In the genomic region with DNA sequence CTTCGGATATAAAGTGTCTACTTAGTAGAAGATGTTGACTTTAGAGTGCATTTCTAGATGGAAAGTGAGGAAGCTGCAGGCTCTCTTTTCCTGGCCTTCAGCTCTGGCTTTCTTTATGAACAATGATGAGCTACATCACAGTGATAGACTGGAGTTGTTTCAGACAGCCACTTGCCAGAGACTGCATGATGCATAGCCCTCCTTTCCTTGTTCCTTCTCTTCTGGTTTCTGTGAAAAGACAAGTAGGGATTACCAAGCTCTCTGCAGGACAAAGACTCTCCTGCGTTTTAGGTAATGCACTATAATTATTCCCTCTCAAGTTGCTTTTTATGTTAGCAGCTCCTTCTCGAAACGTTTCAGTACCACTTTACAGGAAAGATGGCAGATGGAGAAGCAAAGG, we compare ENCODE assay signal across 26 mouse cellular contexts.
A peak's percentile ranks its signal among the peaks of the same experiment; 100 is the strongest.
DNase-seq lines count a peak whose midpoint lies in the region; ATAC-seq and TF ChIP-seq lines count a peak whose summit lies in the region.
"Had no signal": no experiment of that assay in that cellular context is flagged by ENCODE, and none has a peak within 500 bp of the region (broad histone marks: within the 10 kb centered on the region; RNA-seq: fewer than 3 reads in every experiment).

No protein-coding gene starts in this region.

- 0 out of 2 replicates have a peak, but pooled peaks have one; percentile 49 for ATAC-seq in forebrain, embryonic 12.5 days (ENCODE audit: low FRiP score)
- no peak for ATAC-seq in forebrain, embryonic 16.5 days
- 0 out of 2 replicates have a peak, but pooled peaks have one; percentile 17 for ATAC-seq in midbrain, embryonic 16.5 days
- no peak; the same call in 1 of the 2 replicates for ATAC-seq in midbrain, embryonic 15.5 days (replicated peaks)
- ATAC-seq in forebrain, embryonic 15.5 days (replicated peaks) = 0 out of 2 replicates have a peak, but pooled peaks have one; percentile 11
- ATAC-seq: intestine, postnatal 0 days; liver, embryonic 12.5 days; liver, postnatal 0 days had no signal

- no peaks in the 10 kb centered on the region for H3K36me3 ChIP-seq in forebrain, embryonic 12.5 days (replicated peaks)
- no peaks in the 10 kb centered on the region for H3K36me3 ChIP-seq in forebrain, embryonic 16.5 days (ENCODE audit: control insufficient read depth, insufficient read depth)
- no peaks in the 10 kb centered on the region for H3K36me3 ChIP-seq in midbrain, embryonic 16.5 days (ENCODE audit: control insufficient read depth, insufficient read depth, low read length)
- H3K36me3 ChIP-seq in midbrain, embryonic 15.5 days (replicated peaks) = no peaks in the 10 kb centered on the region
- no peaks in the 10 kb centered on the region for H3K36me3 ChIP-seq in forebrain, embryonic 15.5 days
- H3K36me3 ChIP-seq: embryonic facial prominence, embryonic 12.5 days; hindbrain, embryonic 13.5 days; liver, embryonic 12.5 days had no signal

- no peak overlapping the region for H3K4me2 ChIP-seq in forebrain, embryonic 12.5 days
- H3K4me2 ChIP-seq in forebrain, embryonic 16.5 days (ENCODE audit: low read length) = no peak overlapping the region; the same call in 1 of the 2 replicates
- no peak overlapping the region for H3K4me2 ChIP-seq in midbrain, embryonic 16.5 days (ENCODE audit: low read length)
- H3K4me2 ChIP-seq in midbrain, embryonic 15.5 days = no peak overlapping the region
- H3K4me2 ChIP-seq in forebrain, embryonic 15.5 days (replicated peaks) = no peak overlapping the region
- H3K4me2 ChIP-seq: embryonic facial prominence, embryonic 12.5 days; heart, embryonic 11.5 days; hindbrain, embryonic 13.5 days; liver, embryonic 12.5 days had no signal

- no peak overlapping the region; the same call in 1 of the 2 replicates for H3K27ac ChIP-seq in forebrain, embryonic 12.5 days
- H3K27ac ChIP-seq in forebrain, embryonic 16.5 days (ENCODE audit: low read length) = no peak overlapping the region
- peak overlapping the region; percentile 57; the same call in 1 of the 2 replicates for H3K27ac ChIP-seq in layer of hippocampus, adult 2 months
- H3K27ac ChIP-seq in midbrain, embryonic 16.5 days (ENCODE audit: low read length) = no peak overlapping the region; the same call in 1 of the 2 replicates
- no peak overlapping the region for H3K27ac ChIP-seq in midbrain, embryonic 15.5 days
- H3K27ac ChIP-seq in forebrain, embryonic 15.5 days (replicated peaks) = peak overlapping the region; percentile 37; the same call in 1 of the 2 replicates
- H3K27ac ChIP-seq: embryonic facial prominence, embryonic 12.5 days; hindbrain, embryonic 13.5 days; liver, embryonic 12.5 days had no signal

- no peak for DNase-seq in layer of hippocampus, adult 2 months (ENCODE audit: low spot score in 2 of 2)
- no peak for DNase-seq in layer of hippocampus, adult 11-12 months (ENCODE audit: low spot score)
- no peak for DNase-seq in MN1 (ENCODE audit: low spot score)
- DNase-seq: adrenal gland, postnatal 14 days; cerebellum, adult 2 months; cerebellum, postnatal 25 days; gastrocnemius, postnatal 25 days; heart, adult 11 months; heart, postnatal 36 days; kidney, adult 9 months; kidney, postnatal 14 days; left cerebral cortex, postnatal 4 days; liver, postnatal 0 days; lung, postnatal 36 days; retina, postnatal 1 day; thymus, postnatal 4 days had no signal

- 35% methylated on average over 4 of the region's 4 CpGs for WGBS in forebrain, embryonic 12.5 days
- WGBS in forebrain, embryonic 16.5 days = 26% methylated on average over 4 of the region's 4 CpGs
- 29% methylated on average over 4 of the region's 4 CpGs for WGBS in midbrain, embryonic 16.5 days
- 35% methylated on average over 4 of the region's 4 CpGs for WGBS in midbrain, embryonic 15.5 days
- 23% methylated on average over 4 of the region's 4 CpGs for WGBS in forebrain, embryonic 15.5 days

- H3K4me1 ChIP-seq in forebrain, embryonic 12.5 days = peaks cover 13% of the 10 kb centered on the region
- H3K4me1 ChIP-seq in forebrain, embryonic 16.5 days (replicated peaks; ENCODE audit: control insufficient read depth, insufficient read depth, low read length) = peaks cover 11% of the 10 kb centered on the region
- H3K4me1 ChIP-seq in midbrain, embryonic 16.5 days (ENCODE audit: control insufficient read depth, insufficient read depth, low read length) = peaks cover 7% of the 10 kb centered on the region; the same call in 1 of the 2 replicates
- H3K4me1 ChIP-seq in midbrain, embryonic 15.5 days = 0 out of 2 replicates have a peak, but pooled peaks cover 7% of the 10 kb centered on the region
- H3K4me1 ChIP-seq in forebrain, embryonic 15.5 days = peaks cover 8% of the 10 kb centered on the region
- H3K4me1 ChIP-seq: liver, embryonic 12.5 days had no signal

- no peak overlapping the region for H3K4me3 ChIP-seq in forebrain, embryonic 12.5 days (replicated peaks)
- H3K4me3 ChIP-seq in forebrain, embryonic 16.5 days (replicated peaks; ENCODE audit: low read length) = no peak overlapping the region
- H3K4me3 ChIP-seq in layer of hippocampus, adult 2 months = no peak overlapping the region
- H3K4me3 ChIP-seq in midbrain, embryonic 16.5 days (ENCODE audit: low read depth, low read length) = no peak overlapping the region
- no peak overlapping the region for H3K4me3 ChIP-seq in midbrain, embryonic 15.5 days
- H3K4me3 ChIP-seq in forebrain, embryonic 15.5 days = no peak overlapping the region
- H3K4me3 ChIP-seq: embryonic facial prominence, embryonic 12.5 days; hindbrain, embryonic 13.5 days; liver, embryonic 12.5 days had no signal

- H3K27me3 ChIP-seq in forebrain, embryonic 12.5 days = no peaks in the 10 kb centered on the region
- H3K27me3 ChIP-seq in forebrain, embryonic 16.5 days (replicated peaks; ENCODE audit: control insufficient read depth, insufficient read depth, low read length) = no peaks in the 10 kb centered on the region
- no peaks in the 10 kb centered on the region for H3K27me3 ChIP-seq in midbrain, embryonic 16.5 days (ENCODE audit: control insufficient read depth, insufficient read depth, low read depth, low read length)
- H3K27me3 ChIP-seq in midbrain, embryonic 15.5 days (replicated peaks) = no peaks in the 10 kb centered on the region
- no peaks in the 10 kb centered on the region for H3K27me3 ChIP-seq in forebrain, embryonic 15.5 days
- H3K27me3 ChIP-seq: embryonic facial prominence, embryonic 12.5 days; hindbrain, embryonic 13.5 days; liver, embryonic 12.5 days had no signal

- H3K9me3 ChIP-seq in forebrain, embryonic 12.5 days = no peaks in the 10 kb centered on the region
- H3K9me3 ChIP-seq in forebrain, embryonic 16.5 days (ENCODE audit: control insufficient read depth, low read length) = no peaks in the 10 kb centered on the region
- no peaks in the 10 kb centered on the region for H3K9me3 ChIP-seq in midbrain, embryonic 16.5 days (replicated peaks; ENCODE audit: control insufficient read depth, low read length, poor library complexity, severe bottlenecking)
- H3K9me3 ChIP-seq in midbrain, embryonic 15.5 days = no peaks in the 10 kb centered on the region
- H3K9me3 ChIP-seq in forebrain, embryonic 15.5 days = no peaks in the 10 kb centered on the region
- H3K9me3 ChIP-seq: embryonic facial prominence, embryonic 12.5 days; hindbrain, embryonic 13.5 days; liver, embryonic 12.5 days had no signal

- H3K9ac ChIP-seq in forebrain, embryonic 12.5 days = no peak overlapping the region
- no peak overlapping the region; the same call in 1 of the 2 replicates for H3K9ac ChIP-seq in forebrain, embryonic 16.5 days (replicated peaks; ENCODE audit: low read depth, low read length)
- H3K9ac ChIP-seq in midbrain, embryonic 16.5 days (ENCODE audit: low read depth, low read length) = no peak overlapping the region
- H3K9ac ChIP-seq in midbrain, embryonic 15.5 days = no peak overlapping the region
- no peak overlapping the region for H3K9ac ChIP-seq in forebrain, embryonic 15.5 days (replicated peaks)
- H3K9ac ChIP-seq: embryonic facial prominence, embryonic 12.5 days; hindbrain, embryonic 13.5 days; liver, embryonic 12.5 days; liver, postnatal 0 days had no signal

- TF ChIP-seq CTCF in layer of hippocampus, adult 2 months (conservative IDR thresholded peaks at IDR 0.05) = no peak

Comparison
In these comparisons a context has a peak if more than half of its experiments do, and no peak if none do; other contexts are left out.
1. ATAC-seq: peak in forebrain, embryonic 12.5 days (single experiment), midbrain, embryonic 16.5 days (single experiment) and forebrain, embryonic 15.5 days (single experiment); none in forebrain, embryonic 16.5 days (single experiment) and midbrain, embryonic 15.5 days (single experiment).
2. H3K27ac ChIP-seq: peak in layer of hippocampus, adult 2 months (single experiment) and forebrain, embryonic 15.5 days (single experiment); none in forebrain, embryonic 12.5 days (single experiment), forebrain, embryonic 16.5 days (single experiment), midbrain, embryonic 16.5 days (single experiment) and midbrain, embryonic 15.5 days (single experiment).